Mouse (Mus musculus): ENCODE data around the gene Gm14597.
"Not testable (repeated sequence)": the region's sequence is repeated elsewhere in the genome, so short reads cannot be mapped to it uniquely, and the experiment has no call there.

Gm14597 gene

GRCm38 (mm10) chrX:53608879-53609278, at the start of gene Gm14597:
Gm14597 (minus strand) TSS chrX:53608979.
- not testable (repeated sequence) for DNase-seq

GRCm38 (mm10) chrX:53652917-53653316, 44.1 kb upstream of the Gm14597 start:
- not testable (repeated sequence) for DNase-seq

GRCm38 (mm10) chrX:53645885-53646284, 37.1 kb upstream of the Gm14597 start:
- no peak for DNase-seq

GRCm38 (mm10) chrX:53642980-53643961, 34.5 kb upstream of the Gm14597 start, which contains the start of gene Rtl8a:
Rtl8a (minus strand) TSS chrX:53643682.
- DNase-seq = peak; percentile 63 to 69

DNA sequence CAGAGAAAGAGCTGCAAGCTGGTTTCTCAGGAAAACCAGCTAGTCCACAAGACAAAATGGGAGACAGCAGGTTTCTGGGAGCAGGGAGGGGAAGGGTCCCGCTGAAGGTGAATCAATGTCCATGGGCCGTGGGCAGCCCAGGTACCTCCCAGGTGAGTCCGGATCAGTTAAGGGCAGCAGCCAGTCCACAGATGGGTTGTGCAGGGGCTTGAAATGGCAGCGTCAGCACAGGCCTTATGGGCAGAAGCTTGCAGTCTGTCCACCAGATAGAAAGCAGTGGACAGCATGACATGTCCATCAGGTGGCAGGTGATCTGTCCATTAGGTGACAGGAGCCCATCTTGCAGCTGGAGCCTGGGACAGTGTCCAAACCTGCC, 33.8 kb upstream of the Gm14597 start:
- DNase-seq = not testable (repeated sequence)

DNA sequence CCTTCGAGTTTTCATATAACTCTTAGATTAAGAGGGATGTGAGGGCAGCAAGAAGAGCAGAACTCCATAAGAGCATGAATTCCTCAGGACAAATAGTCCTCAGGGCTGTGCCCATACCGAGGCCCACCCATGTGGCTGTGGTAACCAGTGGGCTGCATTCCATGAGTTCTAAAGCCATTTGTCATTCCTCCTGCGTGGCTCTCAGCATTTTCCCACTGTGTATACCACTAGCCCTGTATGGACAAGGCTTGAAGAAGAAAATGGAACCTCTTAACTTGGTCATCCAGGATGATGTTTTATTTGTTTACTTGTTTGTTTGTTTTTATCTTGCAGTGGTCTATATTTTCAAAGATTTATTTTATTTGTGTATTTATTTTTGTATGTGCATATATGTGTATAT, 29.3 kb upstream of the Gm14597 start:
- DNase-seq = not testable (repeated sequence)

DNA sequence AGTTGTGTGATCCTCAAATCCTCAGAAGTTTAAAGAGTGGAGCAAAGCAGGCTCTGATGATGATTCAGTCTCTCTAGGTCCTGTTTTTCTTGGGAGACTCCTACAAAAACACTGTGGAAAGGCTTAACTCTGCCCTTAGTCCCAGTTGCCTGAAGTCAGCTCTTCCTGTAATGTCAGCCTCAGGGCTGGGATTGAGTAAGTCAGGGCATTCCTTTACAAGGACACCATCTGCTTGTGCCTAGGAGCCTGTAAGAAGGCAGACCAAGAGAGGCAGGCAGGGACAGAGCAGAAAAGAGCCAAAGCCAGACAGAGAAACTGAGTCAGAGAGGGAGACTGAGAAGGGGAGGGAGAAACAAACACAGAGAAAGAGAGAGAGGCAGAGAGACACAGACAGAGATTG, 2.6 kb upstream of the Gm14597 start:
- not testable (repeated sequence) for DNase-seq

DNA sequence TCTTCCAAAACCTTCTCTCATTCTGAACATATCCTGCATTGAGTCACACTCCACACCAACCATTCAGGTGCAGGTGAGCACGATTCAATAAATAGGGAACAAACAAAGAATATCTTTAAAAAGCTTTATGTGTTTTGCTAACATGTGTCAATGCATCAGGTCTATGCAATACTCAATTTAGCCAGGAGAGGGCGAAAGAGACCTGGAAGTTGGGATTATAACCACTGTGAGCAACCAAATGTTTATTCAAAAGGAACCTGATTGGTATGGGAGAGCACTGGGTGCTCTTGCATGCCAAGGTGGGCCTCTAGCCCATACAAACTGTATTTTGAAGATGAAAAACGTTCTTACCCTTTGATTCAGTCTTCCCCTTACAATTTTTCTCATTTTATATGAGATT, 1.8 kb upstream of the Gm14597 start:
- peak; percentile 12 to 16 for DNase-seq

DNA sequence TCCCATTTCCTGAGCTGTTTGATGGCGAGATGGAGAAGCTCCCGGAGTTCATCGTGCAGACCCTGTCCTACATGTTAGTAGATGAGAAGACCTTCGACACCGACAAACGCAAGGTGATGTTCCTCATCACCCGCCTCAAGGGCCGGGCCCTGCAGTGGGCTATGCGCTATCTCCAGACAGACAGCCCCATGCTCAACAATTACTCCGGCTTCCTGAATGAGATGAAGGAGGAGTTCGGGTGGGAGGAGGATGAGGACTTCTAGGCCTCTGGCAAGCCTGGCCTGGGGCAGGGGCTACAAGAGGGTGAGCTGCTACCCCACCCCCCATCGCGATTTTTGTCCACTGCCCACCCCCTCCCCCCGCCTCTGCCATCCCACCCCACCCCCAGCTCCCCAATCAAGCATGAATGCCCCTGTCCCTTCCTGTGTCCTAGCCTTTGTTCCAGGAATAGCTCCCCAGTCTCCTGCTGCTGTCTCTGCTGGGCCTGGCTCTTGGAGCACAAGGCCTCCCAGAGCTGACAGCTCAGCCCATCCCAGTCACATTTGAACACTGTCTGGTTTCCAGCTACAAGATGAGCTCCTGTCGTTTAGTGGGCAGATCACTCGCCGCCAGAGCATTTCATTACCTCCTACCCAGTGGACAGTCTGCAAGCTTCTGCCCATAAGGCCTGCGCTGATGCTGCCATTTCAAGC, 511 bp downstream of the Gm14597 start:
- DNase-seq = no peak

- peak; percentile 71 to 79 for DNase-seq
These were observed 1.3 kb downstream of the Gm14597 start, which contains the start of gene Rtl8c for GRCm38 (mm10) chrX:53607242-53608121. Rtl8c (plus strand) TSS chrX:53608032.

DNA sequence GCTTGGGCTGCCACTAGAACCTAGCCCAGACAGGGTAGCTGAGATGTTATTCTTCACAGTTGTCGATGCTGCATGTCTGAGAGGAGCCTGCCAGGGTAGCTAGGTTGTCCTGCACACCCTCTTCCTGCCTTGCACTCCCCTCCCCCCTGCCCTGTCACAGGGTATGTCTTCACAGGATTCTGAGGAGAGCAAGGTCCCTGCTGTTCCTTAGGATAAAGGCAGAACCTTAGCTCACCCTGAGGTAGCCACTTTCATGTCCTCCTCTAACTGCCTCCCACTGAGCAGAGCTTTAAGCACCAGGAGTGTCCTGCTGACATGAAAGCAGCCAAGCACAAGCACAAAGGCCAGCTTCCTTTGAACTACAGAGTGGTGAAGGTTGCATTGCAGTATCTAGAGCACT, 2.6 kb downstream of the Gm14597 start:
- DNase-seq = peak in 1 of 2 experiments; percentile 8

GRCm38 (mm10) chrX:53599993-53600392, 8.8 kb downstream of the Gm14597 start:
- peak; percentile 52 to 64 for DNase-seq

- DNase-seq = not testable (repeated sequence)
These were observed 25.4 kb downstream of the Gm14597 start for GRCm38 (mm10) chrX:53583404-53583803.

DNA sequence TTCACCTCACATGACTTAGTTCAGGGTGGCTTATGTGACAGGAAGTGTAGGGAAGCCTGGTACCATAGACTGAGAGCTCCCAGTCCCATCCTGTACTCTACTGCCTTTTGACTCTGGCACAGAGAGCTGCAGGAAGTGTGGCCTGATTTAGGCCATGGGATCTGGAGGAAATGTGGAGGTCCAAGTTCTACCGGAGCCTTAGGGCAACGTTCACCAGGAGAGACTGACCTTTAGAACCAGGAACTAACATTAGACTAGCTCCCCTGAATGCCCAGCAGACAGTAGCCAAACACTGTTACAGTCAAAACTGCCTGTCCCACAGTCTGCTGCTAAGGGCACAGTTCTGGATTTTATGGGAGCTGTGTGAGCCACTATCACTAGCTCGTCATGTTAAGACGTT, 27.4 kb downstream of the Gm14597 start:
- DNase-seq = not testable (repeated sequence)

DNA sequence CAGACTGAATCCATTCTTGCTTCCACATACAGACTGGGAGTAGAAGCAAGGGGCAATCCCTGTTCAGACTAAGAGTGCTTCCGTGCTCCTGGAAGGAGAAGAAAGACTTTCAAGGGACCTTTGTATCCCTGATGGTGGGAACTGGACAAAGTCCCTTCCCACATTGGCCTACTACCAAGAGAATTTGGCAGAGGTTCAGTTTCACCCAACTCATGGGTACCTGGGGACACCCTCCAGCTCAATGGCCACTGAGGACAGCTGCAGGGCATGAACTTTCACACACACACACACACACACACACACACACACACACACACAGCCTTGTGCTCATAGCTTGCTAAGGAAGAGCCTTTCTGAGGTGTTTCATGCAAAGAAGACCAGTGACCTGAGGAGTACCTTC, 29.5 kb downstream of the Gm14597 start:
- DNase-seq = no peak

All from thymus, postnatal 36 days (tissue).